Mouse (Mus musculus) ovary, postnatal 10 days (tissue): Measurements from ENCODE around the gene Chst3.
"Not testable (repeated sequence)": the region's sequence is repeated elsewhere in the genome, so short reads cannot be mapped to it uniquely, and the experiment has no call there.

Experiments
- DNase-seq: peaks from one replicate; pipeline ENCODE4 v3.0.0; 2022; ENCODE audit warnings: low spot score

Chst3 gene

DNA sequence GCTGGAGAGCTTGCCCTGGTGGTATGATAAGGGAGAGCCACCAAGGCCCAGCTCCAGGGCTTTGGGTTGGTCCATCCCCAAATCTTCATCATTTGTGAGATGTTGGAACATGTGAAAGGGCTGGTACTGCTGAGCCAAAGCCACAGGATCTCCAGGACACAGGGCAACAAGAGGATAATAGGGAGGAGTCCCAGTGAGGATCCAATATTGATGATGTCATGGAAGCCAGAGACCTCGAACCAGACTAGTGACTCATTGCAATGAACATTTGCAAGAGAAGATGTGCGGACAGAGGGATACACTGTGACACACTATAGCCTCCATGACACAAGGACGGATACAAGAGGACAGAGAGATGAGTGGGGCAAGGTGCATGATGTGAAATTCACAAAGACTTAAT lies 60.9 kb downstream of the Chst3 start:
- no peak for DNase-seq

DNA sequence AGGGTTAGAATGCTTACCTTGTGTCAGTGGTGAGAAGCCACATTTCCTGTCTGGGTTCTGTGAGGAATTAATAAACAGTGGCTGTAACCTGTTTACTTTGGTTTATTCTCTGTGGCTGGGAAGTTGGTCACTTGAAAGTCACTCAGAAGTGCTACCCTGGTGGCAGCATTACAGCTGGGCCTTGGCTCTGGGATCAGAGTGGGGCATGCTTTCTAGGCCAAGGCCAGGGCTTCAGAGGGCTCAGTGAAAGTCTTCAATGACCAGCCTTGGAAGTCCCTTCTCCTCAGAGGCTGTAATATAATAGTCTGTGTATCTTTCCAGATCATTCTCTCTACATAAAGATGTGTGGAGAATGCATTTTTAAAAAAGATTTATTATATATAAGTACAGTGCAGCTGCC lies 63.0 kb downstream of the Chst3 start:
- no peak for DNase-seq

DNA sequence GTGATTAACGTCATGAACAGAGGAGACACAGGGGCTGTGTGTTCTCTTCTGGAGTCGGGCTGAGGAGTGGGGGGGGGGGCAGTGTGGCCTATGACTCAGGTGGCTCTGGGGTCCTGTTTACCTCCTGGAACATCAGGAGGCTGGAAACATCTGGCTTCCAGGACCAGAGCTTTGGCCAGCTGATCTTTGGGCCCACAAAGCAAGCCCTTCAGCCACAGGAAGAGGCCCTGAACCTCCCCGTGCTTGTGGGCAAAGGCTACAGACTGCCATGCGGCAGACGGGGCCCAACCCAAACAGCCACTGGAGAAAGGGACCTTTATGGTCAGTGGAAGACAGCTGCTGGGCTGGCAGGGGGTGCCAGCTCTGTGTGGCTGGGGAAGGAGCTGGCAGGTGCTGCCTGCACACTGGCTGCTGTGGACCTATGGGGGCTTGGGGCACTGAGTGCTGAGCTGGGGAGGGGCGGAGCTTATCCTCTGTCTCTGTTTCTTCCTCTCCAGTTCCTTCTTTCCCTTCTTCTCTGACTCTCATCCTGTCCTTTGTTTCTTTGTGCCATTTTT lies 67.9 kb downstream of the Chst3 start:
- no peak for DNase-seq

DNA sequence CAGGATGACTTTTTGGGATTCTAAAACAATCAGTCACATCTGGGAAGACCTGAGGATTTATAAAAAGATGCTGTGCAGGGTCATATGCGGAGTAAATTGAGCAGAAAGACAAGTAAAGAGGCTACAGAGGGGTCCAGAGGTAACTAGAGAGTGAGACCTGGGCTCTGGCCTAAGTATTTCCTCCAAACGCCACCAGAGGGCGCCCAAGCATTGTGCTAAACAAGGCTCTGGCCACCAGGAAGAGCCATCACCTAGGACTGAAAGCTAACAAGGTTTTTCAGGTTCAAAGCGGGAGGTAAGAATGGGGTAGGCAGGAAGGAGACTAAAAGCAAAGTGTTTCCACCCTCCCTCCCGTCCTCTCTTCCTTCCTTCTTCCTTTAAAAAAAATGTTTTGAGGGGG lies 71.0 kb downstream of the Chst3 start:
- peak; percentile 56 for DNase-seq

DNA sequence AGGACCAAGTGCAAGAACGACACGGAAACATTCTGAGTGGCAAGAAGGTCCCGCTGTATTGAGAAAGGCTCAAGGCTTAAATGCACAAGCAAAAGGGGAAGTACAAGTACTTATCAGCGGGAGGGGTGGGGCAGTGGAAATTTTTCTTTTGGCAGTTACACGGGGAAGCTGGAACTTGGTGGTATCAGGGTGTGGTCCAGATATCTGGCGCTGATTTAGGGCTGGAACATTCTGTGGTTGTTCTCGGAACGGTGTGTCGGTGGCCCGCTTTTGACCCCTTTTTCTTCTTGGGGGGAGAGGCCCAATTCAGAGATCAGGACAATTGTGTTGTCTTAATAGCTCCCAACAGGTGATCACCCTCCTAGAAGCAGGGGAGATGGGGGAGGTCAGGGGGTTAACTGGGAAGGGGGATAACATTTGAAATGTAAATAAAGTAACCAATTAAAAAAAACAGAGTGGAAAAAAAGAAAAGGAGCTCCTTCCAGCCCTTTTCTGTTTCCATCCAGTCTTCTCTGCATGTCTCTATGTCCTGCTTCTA lies 71.5 kb downstream of the Chst3 start:
- not testable (repeated sequence) for DNase-seq

DNA sequence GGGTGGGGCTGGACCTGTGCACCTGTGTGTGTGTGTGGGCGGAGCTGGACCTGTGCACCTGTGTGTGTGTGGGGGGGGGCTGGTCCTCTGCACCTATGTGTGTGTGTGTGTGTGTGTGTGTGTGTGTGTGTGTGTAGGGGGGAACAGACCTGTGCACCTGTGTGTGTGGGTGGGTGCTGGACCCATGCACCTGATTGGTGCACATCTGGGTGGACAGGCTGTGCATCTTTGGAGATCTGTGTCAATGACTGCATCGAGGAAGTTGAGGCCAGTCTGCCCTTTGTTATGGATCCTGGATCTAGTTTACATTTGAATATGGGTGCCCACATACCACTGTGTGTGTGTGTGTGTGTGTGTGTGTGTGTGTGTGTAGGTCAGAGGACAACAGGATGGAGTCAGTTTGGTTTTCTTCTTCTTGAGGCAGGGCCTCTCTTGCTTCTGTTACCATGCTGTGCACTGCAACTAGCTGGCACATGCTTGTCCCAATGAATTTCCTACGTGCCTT lies 77.4 kb downstream of the Chst3 start:
- no peak for DNase-seq

DNA sequence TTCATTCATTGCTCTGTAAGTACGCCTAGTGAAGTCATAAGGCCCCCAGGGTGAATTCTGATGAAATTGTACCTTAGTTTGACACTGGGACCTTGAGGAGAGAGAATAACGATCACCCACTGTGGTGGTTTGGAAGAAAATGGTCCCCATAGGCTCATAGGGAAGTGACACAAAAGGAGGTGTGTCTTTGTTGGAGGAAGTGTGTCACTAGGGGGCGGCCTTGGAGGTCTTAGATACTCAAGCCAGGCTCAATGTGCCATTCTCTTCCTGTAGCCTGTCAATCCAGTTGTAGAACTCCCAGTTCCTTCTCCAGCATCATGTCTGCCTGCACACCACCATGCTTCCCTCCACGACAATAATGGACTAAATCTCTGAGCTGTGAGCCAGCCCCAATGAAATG lies 78.3 kb downstream of the Chst3 start:
- no peak for DNase-seq

DNA sequence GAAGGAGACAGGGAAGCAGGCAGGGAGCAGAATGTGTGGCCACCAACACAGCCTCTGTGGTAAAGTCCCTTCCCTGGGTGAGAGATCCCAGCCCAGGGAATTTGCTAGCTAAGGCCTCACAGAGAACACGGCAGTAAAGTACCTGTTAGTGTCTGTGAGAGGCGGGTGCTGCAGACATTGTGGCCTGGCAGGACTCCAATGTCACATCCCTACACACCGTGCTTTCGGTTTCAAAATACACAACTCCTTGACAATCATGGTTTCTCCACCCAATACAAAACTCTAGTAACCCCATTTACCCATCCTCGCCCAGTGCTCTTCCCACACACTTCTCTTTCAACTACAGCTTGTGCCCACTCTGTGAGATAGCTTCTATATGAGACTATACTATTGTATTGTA lies 80.4 kb downstream of the Chst3 start:
- no peak for DNase-seq

DNA sequence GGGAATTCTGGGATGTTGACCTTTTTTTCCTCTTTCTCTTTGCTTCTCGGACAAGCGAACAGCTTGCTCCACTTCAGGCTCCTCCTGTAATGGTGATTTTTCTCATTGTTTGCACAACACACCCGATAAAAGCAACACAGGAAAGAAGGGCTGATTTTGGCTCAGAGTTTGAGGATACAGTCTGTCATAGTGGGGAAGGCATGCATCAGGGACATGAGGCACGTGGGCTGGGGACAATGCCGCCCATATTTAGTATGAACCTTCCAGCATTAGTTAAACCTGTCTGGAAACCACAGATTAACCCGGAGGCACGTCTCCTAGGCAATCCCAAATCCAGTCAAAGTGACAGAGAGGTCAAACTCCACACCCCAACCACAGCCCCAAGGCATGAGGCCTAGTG lies 82.1 kb downstream of the Chst3 start:
- DNase-seq: no peak

DNA sequence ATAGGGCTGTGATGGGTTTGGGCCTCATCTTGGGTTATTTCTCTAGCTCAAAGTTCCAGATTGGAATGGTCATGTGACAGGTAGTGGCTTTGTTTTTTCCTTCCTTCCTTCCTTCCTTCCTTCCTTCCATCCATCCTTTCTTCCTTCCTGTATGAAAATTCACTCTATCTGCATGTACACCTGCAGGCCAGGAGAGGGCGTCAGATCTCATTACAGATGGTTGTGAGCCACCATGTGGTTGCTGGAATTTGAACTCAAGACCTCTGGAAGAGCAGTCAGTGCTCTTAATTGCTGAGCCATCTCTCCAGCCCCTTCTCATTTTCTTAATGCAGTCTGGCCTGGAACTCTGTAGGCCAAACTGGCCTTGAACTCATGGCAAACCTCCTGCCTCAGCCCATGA lies 83.0 kb downstream of the Chst3 start:
- DNase-seq: not testable (repeated sequence)

DNA sequence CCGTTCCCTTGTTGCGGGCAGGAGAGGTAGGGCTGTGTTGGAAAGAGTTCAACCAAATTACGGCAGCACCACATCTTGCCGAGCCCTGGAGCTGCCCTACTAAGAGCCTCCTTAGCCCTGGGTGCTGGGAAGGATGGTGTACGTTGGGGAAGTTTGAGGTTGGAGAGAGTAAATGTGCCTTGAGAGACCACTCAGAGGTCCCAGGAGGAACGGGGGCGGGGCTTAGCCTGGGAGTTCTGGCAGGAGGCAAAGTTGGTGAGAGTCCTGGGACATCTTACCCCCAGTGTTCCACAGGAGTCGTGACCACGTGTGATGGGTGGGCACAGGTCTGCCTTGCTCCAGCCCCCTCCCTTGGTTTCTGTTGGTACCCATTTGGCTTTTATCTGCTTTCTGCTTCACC lies 84.9 kb downstream of the Chst3 start:
- no peak for DNase-seq

DNA sequence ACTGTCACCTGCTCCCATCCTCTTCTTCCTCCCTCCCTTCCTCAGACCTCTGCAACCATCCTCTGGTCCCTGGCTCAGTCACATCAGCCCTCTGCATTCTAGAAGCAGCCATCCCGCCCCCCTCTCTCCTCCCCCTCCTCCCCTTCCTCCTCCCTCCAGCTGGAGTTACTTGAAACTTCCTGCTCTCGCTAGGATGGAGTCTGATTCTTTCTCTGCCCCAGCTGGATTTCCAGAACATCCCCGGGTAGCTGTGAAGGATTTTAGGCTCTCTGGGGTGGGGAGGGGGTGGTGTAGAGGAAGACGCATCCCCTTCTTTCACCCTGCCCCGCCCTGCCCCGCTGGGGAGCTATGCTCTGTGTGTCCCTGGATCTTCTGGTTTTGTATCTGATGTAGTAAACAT lies 85.6 kb downstream of the Chst3 start:
- no peak for DNase-seq
